Mouse (Mus musculus): Measurements from ENCODE around the gene Rpl22.

DNA sequence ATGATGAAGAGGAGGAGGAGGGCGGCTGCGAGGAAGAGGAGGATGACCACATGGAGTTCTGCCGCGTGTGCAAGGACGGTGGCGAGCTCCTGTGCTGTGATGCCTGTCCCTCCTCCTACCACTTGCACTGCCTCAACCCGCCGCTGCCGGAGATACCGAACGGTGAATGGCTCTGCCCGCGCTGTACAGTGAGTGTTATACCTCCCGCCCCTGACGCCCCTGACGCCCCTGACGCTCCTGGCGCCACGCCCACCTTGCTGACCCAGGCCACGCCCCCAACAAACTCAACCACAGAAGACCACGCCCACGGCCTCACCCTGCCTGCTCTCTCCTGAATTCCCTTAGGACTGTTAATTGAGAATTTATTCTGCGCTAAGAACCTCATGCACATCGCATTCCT, 35.3 kb downstream of the Rpl22 start:
- TF ChIP-seq CTCF (conservative IDR thresholded peaks at IDR 0.05 in 1 of 2, IDR thresholded peaks at IDR 0.05 in 1 of 2; ENCODE audit: low read depth in 2 of 2, low read length in 2 of 2) (no peak), TCF12 (IDR thresholded peaks at IDR 0.05; ENCODE audit: low read depth, low read length) (no peak)
